Mouse (Mus musculus) left cerebral cortex, postnatal 36 days (tissue): ENCODE data around the gene Fam49a. TPM values are rescaled to one million over a fixed set of nuclear protein-coding genes. Genes with fewer than 3 reads are reported as not detected.

Experiments used
- DNase-seq, 2 experiments: peaks; one replicate each; pipeline ENCODE4 v3.0.0; 2021 to 2022; ENCODE audit warnings: low spot score in 2 of 2, mixed read lengths in 1 of 2
- intact Hi-C: fragments of 180-260 bp; cut with DNase I; formaldehyde crosslinking; loops from one replicate; pipeline ENCODE4 v1.15.1; 2025
- total RNA-seq, 2 experiments: library from RNA; stranded (reverse); gene quantifications; 2 replicates each; pipeline ENCODE4 v1.2.3; 2021

Gene Fam49a
- total RNA-seq, 2 experiments from 2014 or later, result 185 to 197 TPM

- DNase-seq, result peak; percentile 52 to 63
- intact Hi-C loops, result loop anchor here (2.0 to 5.0 kb wide), 4 partner anchors 39 to 85 kb away; no protein-coding TSS in a partner anchor
These were observed 1.4 kb downstream of the Fam49a start for GRCm38 (mm10) chr12:12263371-12263791.

DNA sequence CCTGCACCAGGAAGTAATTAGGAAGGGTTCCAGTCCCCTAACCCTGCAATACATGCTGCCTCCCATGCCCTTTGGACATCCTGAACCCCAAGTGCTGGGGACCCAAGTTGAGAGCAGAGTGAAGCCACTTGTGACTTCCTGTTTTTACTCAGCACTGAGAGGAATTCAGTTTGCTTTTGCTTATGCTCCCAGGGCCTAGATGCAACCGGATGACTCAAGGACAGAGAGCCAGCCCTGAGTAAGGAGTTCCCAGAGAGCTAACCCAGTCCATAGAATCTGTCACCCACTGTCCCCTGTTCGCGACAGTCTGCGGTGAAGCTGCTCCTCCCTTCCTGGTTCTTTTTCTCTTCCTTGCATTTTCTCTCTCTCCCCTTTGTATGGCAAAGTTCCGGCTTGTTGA, 2.2 kb downstream of the Fam49a start:
- intact Hi-C loops, result loop anchor here (5.0 kb wide), 2 partner anchors 38 to 53 kb away; no protein-coding TSS in a partner anchor
- DNase-seq, result no peak

DNA sequence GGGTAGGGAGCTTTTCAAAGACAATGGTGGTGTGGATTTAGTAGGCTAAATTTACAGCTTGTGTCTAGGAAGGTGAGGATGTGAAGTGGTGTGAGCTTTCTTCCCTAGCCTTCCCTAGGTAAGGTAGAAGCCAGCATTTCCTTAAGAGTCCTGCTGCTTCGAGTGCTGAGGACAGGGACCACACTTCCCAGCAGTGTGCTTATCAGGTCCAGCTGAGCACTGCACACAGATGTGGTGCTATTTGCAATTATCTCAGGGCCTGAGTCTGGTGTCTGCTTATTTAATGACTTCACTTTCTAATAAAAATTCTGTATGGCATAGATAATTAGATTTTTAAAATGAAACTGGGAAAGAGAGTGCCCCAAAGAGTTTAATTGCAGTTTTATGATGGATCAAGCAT, 4.6 kb downstream of the Fam49a start:
- no peak for DNase-seq
- intact Hi-C loops, result no loop called here

- intact Hi-C loops, result no loop called here
- no peak for DNase-seq
These were observed 8.6 kb downstream of the Fam49a start for GRCm38 (mm10) chr12:12270495-12270894.

DNA sequence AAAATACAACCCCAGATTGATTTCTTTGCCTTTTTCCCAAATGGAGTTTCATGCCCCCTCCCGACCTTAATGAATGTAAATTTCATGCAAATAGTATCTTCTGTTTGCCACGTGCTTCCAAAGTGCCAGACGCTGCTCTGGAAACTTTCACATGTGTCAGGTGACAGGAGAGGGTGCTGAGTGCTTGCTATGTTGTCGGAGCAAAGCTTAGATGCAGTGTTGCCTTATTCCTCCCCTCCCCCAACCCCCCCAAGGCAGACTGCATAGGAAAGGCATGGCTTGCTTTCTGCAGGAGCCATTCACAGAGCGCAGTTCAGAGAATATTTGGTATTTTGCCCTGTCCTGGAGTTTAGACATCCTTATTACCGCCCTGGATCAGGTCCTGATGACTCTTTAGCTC, 12.2 kb downstream of the Fam49a start:
- intact Hi-C loops, result no loop called here

GRCm38 (mm10) chr12:12275124-12275779, 13.3 kb downstream of the Fam49a start:
- no peak for DNase-seq
- intact Hi-C loops, result no loop called here

More for the DNA sequence above, 12.2 kb downstream of the Fam49a start:
- no peak for DNase-seq

- DNase-seq, result no peak
- intact Hi-C loops, result no loop called here
These were observed 16.0 kb downstream of the Fam49a start for GRCm38 (mm10) chr12:12277741-12278463.

DNA sequence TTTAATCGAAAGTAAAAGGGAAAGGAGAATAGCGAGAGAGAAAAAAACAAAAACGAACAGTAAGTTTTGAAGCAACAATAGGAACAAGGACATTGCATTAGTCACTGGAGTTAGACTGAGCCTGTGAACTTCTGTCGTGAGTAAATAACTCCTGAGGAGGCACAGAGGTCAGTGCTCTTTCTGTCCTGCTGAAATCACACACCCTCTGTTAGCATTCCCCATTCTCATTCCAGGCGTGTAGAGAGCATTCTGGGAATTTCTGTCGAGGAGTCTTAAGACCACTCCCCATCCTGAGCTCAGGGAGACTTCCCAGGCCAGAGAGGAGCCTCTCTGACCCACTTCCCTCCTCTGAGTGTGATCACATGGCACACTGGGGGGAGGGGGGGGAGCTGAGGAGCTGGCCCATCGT, 16.5 kb downstream of the Fam49a start:
- intact Hi-C loops, result no loop called here
- no peak for DNase-seq

- DNase-seq, result no peak
- intact Hi-C loops, result no loop called here
These were observed 21.9 kb downstream of the Fam49a start for GRCm38 (mm10) chr12:12283702-12284288.

DNA sequence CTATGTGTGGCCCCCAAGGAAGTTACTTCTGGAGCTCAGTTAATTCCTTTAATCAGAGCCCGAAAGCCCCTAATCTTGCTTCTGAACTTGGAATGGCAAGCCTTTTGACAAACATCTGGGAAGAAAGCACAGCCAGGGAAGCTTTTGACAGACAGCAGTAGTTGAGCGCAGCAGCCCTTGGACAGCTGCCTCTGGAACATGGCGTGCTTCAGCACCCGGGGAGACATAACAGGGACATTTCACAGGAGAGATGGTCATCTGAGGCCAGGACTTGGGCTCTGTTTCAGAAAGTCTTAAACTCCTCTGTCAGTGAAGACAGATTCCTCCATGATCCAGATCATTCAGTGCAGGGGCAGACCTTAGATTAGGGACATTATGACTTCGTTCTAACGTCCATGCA, 22.6 kb downstream of the Fam49a start:
- intact Hi-C loops, result no loop called here

GRCm38 (mm10) chr12:12287131-12287786, 25.3 kb downstream of the Fam49a start:
- peak in 1 of 2 experiments; percentile 45 for DNase-seq
- intact Hi-C loops, result no loop called here

More for the DNA sequence above, 22.6 kb downstream of the Fam49a start:
- no peak for DNase-seq

DNA sequence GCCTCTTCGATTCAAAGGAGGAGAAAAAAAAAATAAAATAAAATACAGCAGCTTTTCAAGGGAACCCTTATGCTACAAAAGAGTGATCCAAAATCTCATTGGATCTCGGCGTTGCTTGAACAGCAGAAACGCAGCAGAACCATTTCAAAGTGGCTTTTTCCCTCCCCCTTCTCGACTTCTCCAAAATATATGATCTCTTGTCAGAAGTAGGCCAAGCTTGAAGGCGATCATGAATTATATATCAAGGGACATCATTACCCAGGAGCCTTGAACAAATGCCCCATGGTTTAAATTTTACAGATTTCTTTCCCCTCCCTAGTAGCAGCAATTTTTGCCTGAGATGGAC, 25.8 kb downstream of the Fam49a start:
- intact Hi-C loops, result no loop called here

GRCm38 (mm10) chr12:12288586-12288985, 26.6 kb downstream of the Fam49a start:
- intact Hi-C loops, result no loop called here
- no peak for DNase-seq

More for the DNA sequence above, 25.8 kb downstream of the Fam49a start:
- DNase-seq, result no peak

DNA sequence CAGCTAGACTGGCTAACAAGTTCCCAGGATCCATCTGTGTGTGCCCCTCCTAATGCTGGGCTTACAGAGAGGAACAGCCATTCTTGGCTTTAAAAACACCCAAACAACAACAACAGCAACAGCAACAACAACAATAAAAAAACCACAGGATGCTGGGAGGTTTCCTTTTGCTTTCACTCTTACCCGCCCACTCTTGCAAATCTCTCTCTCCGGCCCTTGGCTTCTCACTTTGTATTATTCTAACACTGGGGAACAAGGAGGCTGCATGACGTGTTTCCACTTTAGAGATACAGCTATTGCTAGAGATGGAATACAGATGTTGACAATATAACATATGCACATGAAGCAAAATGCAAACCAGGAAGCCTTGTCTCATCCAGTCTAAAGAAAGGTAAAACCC, 27.7 kb downstream of the Fam49a start:
- no peak for DNase-seq

DNA sequence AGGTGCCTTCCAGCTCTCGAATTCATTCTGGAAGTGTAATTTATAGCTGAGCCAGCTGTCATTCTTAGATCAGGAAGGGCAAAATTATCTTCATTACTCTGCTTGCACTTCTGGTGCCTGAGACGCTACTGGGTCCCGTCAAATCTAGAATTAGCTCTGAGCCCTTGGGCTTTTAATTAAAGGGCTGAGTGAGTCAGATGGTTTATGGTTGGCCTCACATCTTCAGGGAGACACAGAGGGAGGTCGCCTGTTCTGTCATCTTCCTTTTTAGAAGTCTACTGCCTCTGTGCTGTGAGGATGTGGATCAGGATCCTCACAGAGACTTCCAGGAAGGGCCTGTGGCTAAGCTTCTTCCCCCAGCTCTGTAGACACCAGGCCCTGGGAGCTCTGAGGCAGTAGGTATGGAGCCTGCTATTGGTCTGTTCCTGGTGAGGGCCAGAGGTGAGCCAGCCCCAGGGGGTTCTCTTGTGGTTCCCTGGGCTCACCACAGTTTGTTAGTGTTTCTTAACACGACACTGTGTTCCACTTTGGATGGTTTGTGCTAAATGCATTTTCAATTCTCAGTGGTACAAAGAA, 30.2 kb downstream of the Fam49a start:
- intact Hi-C loops, result no loop called here
- peak in 1 of 2 experiments; percentile 6 for DNase-seq

More for the DNA sequence above, 27.7 kb downstream of the Fam49a start:
- intact Hi-C loops, result no loop called here

GRCm38 (mm10) chr12:12294380-12295171, 32.6 kb downstream of the Fam49a start:
- intact Hi-C loops, result no loop called here
- DNase-seq, result no peak

DNA sequence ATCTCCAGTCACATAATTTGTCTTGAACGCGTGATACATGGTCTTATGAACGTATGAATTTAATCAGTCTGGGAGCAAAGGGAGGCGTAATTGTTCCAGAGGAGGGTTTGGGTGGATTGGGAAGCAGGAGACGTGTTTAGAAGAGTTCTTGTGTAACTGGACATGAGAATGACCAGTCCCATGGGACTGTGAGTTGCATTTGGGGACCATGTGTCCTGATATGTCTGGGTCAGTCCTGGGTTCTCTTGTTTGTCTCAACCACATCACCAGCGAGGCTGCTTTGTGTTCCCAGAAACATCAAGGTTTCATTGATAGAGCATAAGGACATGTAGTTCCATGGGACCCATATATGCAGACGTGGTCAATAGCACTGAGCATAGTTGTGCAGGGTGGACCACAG, 36.5 kb downstream of the Fam49a start:
- intact Hi-C loops, result no loop called here

DNA sequence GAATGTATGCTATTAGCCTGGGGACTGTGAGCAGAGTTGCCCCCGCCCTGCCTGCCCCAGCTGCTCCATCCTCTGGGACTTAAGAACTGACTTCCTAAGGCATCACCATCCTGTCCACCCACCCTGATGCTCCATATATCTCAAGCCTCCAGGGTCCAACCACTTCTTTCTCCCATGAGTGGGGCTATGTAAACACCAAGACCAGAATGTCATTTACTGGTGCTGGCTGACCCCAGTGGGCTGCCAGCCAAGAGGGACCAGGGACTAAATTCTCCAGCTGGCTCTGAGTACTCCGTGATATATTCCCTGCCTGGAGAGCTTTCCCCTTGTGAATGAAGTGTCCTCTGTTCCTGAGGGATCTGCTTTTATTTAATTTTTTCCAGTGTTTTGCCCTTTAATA, 37.4 kb downstream of the Fam49a start:
- DNase-seq, result no peak
- intact Hi-C loops, result no loop called here

More for the DNA sequence above, 36.5 kb downstream of the Fam49a start:
- no peak for DNase-seq

DNA sequence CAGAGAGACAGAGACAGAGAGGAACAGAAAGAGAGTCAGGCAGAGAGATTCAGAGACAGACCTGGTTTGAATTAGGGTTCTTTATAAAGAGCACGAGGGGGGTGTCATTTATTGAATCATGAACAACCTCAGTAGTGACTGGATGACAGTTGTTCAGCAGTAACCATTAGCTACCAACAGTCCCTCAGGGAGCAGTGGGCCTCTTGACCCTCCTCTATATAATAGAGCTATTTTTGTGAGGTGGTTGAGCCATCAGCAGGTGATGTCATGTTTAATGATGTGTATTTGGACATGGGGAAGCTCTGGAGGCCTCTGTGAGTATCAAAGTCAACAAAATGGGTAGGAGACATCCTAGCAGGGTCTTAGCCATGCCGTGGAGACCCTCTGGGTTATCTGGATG, 39.2 kb downstream of the Fam49a start:
- no peak for DNase-seq
- intact Hi-C loops, result loop anchor here (5.0 kb wide), 1 partner anchor 39 kb away; the partner anchor contains the start of gene Fam49a
